Mouse (Mus musculus) urinary bladder, postnatal 4 days (tissue): ENCODE results near the gene Oosp3.

Experiments
- DNase-seq, 2 experiments: peaks; one replicate each; pipeline ENCODE4 v3.0.0; 2021 to 2022; ENCODE audit warnings: low spot score in 2 of 2

Oosp3 gene

DNA sequence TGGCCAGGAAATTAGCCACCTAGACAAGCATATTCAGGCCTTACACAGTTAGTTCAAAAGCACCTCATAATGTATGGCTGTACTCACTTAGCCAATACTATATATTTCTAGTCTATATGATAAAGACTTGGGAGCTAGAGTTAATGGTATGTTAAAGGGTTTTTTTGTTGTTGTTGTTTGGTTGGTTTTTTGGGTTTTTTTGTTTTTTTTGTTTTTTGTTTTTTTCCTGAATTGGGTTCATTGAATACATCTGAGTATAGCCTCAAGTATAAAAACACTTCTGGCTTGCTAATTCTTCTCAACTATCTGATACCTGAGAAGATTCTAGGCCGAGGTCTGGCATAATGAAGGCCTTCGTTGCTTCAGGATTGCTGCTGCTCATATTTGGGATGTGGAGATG is at the start of gene Oosp3:
Gene Oosp3 (plus strand): TSS at position 301 of the 400 bp plus-strand sequence.
- no peak for DNase-seq

DNA sequence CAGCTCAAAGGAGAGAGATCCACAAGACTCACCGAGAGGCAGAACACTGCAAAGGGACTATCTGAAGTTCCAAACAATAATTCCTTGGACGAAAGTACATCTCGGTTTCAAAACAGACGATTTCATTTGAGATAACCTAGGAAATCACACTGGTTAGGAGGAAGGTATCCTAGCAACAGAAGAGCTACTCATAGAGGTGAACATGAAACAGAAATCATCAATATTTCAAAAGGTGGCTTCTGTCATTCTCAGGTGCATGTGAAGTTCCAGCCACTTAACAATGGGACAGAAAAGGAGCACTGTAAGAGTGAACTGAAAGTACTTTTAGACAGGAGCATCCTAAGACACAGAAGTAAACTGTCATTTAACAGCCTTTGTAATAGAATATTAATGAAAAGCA is 47.3 kb upstream of the Oosp3 start:
- no peak for DNase-seq

DNA sequence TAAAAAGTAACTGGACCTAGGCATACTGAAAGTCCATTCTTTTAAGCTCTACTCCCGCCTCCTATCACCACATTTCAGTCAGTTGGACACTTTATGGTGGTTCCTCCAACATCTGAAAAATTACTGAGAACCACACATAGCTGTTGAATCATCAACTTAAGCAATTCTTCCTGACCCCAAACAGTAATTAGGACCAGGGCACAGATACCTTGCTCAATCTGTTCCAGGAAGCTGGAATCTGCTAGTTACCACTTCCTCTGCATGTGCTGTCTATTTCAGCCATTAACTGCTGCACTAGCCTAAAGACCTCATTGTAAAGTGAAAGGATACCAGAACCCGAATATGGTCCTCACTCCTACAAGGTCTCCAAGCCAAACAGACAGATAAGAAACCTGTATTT is 37.7 kb upstream of the Oosp3 start:
- DNase-seq = no peak

- no peak for DNase-seq
These were observed 36.4 kb upstream of the Oosp3 start, which contains the start of gene Oosp2 for GRCm38 (mm10) chr19:11660459-11660858. Gene Oosp2, minus strand, starts transcription at chr19:11660559.

DNA sequence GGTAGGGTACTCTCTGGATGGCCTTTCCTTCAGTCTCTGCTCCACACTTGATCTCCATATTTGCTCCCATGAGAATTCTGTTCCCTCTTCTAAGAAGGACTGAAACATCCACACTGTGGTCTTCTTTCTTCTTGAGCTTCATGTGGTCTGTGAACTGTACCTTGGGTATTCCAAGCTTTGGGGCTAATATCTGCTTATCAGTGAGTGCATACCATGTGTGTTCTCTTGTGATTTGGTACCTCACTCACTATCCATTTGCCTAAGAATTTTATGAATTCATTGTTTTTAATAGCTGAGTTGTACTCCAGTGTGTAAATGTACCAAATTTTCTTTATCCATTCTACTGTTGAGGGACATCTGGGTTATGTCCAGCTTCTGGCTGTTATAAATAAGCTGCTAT is 35.3 kb upstream of the Oosp3 start:
- DNase-seq = no peak

DNA sequence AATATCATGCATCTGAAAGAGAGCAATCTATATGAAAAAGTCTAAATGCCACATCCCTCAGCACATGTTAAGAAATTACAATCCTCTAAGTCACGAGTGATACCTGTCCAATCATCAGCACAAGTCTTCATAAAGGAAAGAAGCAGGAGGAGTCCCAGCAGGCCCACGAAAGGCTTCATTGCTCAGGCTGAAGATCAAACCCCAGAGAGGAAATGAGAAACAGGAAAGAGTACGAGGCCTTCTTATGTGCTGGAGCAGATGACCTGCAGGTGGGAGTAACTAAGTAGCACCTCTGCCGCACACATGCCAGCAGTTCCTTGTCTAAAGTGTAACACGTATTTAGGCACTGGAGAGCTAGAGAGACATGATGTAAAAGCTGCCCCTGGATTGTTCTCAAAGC is 6.0 kb upstream of the Oosp3 start, which contains the start of gene Oosp1:
Gene Oosp1 (minus strand): TSS at position 312 of the 400 bp plus-strand sequence.
- DNase-seq = no peak

GRCm38 (mm10) chr19:11691454-11691853 is 5.4 kb upstream of the Oosp3 start:
- DNase-seq = no peak

DNA sequence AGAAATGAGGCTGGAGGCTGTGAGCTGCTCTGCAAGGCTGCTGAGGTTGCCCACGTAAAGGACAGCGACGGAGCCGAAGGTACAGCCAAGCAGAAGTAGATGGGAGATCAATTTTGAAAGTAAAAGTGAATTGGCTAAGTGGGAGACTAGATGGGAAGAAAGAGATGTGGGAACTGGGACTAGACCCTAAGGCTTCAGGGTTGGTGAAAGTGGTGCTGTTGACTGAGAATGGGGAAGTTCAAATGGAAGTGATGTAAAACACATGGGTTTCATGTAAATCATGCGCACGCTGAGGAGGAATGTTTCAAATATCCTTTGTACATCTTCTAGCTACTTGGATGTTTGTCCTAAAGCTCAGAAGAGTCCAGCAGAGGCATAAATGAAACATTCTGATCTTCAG is 1.5 kb downstream of the Oosp3 start:
- DNase-seq = no peak

GRCm38 (mm10) chr19:11712451-11712850 is 15.6 kb downstream of the Oosp3 start:
- DNase-seq = no peak

GRCm38 (mm10) chr19:11720071-11720470 is 23.2 kb downstream of the Oosp3 start:
- no peak for DNase-seq

- DNase-seq = no peak
These were observed 27.0 kb downstream of the Oosp3 start for GRCm38 (mm10) chr19:11723870-11724269.

DNA sequence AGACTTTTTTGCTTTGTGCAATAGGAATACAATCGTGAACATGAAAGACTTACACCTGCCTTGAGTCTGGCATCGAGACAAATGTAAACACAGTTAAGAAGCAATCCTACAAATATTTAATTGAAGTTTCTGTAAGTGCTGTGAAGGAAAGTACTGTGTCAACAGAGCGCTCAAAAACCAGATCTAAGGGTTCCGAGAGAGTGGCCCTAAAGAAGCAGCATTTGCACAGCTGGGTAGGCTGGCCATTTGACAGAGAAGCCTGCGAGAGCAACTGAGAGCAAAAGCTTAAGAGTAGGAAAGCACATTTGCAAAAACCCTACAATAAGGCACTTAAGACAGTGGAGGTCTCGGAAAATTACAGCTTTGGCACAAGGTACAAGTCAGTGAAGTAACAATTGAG is 27.4 kb downstream of the Oosp3 start:
- DNase-seq = no peak

GRCm38 (mm10) chr19:11725915-11726314 is 29.1 kb downstream of the Oosp3 start:
- no peak for DNase-seq

DNA sequence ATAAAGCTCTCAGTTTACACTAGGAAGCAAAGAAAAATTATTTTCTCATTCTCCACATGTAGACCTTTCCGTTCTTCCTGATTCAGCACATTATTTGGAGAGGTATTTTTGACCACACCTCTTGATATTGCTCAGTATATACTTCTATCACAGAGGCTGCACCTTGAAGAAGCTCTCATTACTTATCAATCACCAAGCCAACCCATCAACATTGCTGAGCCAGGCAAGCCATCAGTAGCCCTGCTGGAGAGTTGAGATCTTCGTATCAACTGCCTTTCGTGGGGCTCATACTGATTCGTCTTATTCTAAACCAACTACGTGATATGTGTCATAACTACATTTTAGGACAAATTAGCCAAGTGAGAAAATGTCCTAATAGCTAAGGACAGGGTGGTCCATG is 30.4 kb downstream of the Oosp3 start:
- no peak for DNase-seq

- no peak for DNase-seq
These were observed 33.4 kb downstream of the Oosp3 start for GRCm38 (mm10) chr19:11730278-11730677.

- DNase-seq = no peak
These were observed 39.6 kb downstream of the Oosp3 start for GRCm38 (mm10) chr19:11736455-11736854.

DNA sequence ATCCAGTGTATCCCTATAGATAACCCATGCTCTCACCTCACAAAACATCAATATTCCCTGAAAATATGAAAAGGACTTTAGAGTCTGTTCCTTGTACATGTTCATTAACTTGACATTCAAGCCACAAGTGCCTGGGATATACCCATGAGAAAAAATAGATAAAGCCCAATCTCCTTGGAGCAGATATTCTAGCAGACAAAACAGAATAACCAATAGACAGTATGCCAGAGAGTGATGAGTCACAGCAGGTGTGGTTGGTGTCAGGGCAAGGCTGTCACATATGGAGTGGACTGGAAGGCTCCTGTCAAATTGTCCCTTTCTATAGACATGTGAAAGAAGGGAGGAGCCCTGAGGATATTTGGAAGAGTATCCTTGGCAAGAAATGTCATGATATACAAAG is 48.8 kb downstream of the Oosp3 start:
- no peak for DNase-seq

GRCm38 (mm10) chr19:11747298-11747697 is 50.4 kb downstream of the Oosp3 start, which contains the start of gene Gif:
Gene Gif, plus strand, starts transcription at chr19:11747554.
- no peak for DNase-seq
